Mouse (Mus musculus) cortical plate, adult 2 months (tissue): ENCODE results near the gene Wars.

Experiments used
- CTCF ChIP-seq: fragments of 200-500 bp; IDR thresholded peaks from 2 replicates; pipeline ENCODE4 v1.5.1; 2011; ENCODE audit warnings: mild to moderate bottlenecking, control low read depth, low read length; ENCODE audit not compliant: insufficient read depth; ENCODE audit errors: extremely low read depth
- POLR2A ChIP-seq: fragments of 200-500 bp; IDR thresholded peaks from 2 replicates; pipeline ENCODE4 v1.6.1; 2011; ENCODE audit warnings: mild to moderate bottlenecking, low read length, control low read depth; ENCODE audit not compliant: insufficient read depth; ENCODE audit errors: extremely low read depth

DNA sequence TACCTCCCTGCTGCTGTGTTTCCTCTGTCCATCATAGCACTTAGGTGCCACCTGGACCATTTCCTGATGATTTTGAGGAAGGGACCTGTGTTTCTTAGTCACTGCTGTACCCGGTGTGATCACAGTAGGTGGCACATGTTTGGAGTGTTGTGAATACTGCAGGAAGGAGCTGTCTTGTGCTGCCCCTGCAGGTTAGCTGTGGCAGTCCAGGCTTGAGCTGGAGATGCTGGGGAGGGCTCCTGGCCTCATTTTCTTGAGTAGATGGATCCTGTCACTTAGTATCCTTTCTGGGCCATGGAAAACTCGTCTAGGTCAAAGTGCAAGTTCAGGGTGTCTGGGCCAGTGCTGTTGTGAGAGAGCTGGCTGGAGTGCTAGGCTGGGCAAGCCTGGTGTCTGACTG lies 47.3 kb upstream of the Wars start:
- 0 out of 2 replicates have a peak, but pooled peaks have one; percentile 14 for TF ChIP-seq CTCF
- TF ChIP-seq POLR2A, result no peak
